Mouse (Mus musculus) liver, postnatal 0 days (tissue): ENCODE measurements around the gene Sirt4.

Experiments
- CTCF ChIP-seq: sonication (generic); IDR thresholded peaks from 2 replicates; pipeline ENCODE4 v1.5.1; 2016; ENCODE audit warnings: antibody characterized with exemption, low read depth
- EP300 ChIP-seq: IDR thresholded peaks from 2 replicates; pipeline ENCODE4 v1.6.1; 2016; ENCODE audit warnings: antibody characterized with exemption, low read depth, mild to moderate bottlenecking

GRCm38 (mm10) chr5:115464408-115465115 lies 20.0 kb downstream of the Sirt4 start:
- no peak for TF ChIP-seq CTCF
- no peak for TF ChIP-seq EP300
